Mouse (Mus musculus): Measurements from ENCODE around the gene Nanos1. TPM values are rescaled to one million over a fixed set of nuclear protein-coding genes. Genes with fewer than 3 reads are reported as not detected.

The Nanos1 gene
- 1.1 TPM in 2 replicates for polyA plus RNA-seq (2015; fragmentation: Nextera tagmentation; extraction: Ambion mirVana)

DNA sequence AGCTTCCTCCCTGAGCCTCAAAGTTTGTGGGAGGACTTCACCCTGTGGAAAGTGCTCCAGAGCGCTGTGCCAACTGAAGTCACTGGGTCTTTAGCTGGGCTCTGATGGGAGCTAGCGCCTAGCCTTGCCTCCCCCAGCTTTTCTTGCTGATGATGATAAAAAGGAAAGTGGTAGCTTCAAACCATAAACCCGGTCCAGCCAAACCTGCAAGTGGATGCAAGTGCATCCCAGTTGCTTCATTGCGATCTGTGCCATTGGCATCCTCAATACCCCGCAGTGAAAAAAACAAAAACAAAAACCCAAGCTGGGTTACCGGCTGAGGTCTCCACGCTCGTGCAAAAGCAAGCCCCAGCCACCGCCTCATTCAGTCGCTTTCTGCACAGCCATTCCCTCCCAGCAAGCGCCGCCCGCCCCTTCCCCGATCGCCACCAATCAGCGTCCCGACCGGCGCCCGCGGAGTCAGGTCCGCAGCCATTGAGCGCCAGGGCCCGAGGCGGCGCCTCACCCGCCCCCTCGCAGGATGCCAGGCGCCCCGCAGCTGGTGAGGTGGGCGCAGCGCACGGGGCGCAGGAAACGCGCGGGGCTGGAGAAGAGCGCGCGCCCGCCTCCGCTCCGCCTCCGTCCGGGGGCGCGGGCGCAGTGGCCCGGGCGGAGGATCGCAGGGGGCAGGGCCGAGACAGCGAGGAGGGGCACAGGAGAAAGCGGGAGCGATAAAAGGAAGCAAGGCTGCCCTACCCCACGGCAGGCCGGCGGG is at the start of gene Nanos1:
TSS of gene Nanos1 (plus strand) at position 550 of the 754 bp plus-strand sequence.
- under 1% methylated on average over 43 of the region's 58 CpGs for WGBS
- peak within 1 kb of the TSS; percentile 71 for H3K9ac ChIP-seq (ENCODE audit: low read length)
- no peaks in the 10 kb centered on the region for H3K9me3 ChIP-seq (ENCODE audit: control insufficient read depth, low read length)
- ATAC-seq (ENCODE audit: low read depth), result peak; percentile 95
- peak within 1 kb of the TSS; percentile 100 for H3K4me2 ChIP-seq (ENCODE audit: low read depth, low read length)
- no peaks in the 10 kb centered on the region; the same call in 1 of the 2 replicates for H3K36me3 ChIP-seq (ENCODE audit: control insufficient read depth, insufficient read depth, low read length)
- peaks cover 11% of the 10 kb centered on the region for H3K4me1 ChIP-seq (replicated peaks; ENCODE audit: control insufficient read depth, insufficient read depth, low read length)
- no peaks in the 10 kb centered on the region for H3K27me3 ChIP-seq (ENCODE audit: control insufficient read depth, insufficient read depth, low read depth, low read length)
- H3K4me3 ChIP-seq (ENCODE audit: low read length), result peak within 1 kb of the TSS; percentile 79
- peak within 1 kb of the TSS; percentile 52 for H3K27ac ChIP-seq (ENCODE audit: low read length)

DNA sequence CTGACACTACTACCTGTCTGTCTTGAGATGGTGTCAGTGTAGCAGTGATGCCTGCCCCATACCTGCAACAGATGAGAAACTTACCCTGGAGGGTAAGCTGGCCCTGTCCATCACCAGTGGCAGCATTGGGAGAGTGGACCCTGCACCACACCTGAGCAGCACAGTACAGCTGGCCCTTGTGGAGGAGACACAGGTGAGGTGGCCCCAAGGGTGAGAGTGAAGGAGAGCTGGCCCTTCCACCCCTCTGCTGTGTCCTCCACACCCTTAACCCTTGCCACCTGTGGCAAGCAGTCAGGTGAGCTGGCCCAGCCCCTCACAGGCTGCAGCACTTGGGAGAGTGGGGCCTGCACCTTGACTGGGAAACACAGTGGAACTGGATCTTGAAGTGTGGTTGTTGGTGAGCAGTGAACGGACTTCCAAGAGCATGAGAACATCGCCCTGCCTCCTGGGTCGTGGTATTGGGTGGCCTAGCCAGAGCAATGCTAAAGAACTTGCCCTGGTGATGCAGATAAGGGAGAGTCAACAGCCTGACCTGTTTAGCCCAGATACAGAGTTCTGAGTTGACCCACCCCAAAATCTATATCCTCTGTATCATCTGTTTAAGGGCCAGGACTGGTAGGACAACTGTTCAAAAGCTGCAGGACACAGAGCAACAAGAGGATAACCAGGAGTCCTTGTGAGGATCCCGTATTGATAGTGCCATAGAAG is 46.4 kb upstream of the Nanos1 start:
- Histone ChIP-seq H3K4me2 (ENCODE audit: low read depth, low read length) (no peak overlapping the region), H3K27ac (ENCODE audit: low read length) (no peak overlapping the region), H3K9ac (ENCODE audit: low read length) (no peak overlapping the region), H3K9me3 (ENCODE audit: control insufficient read depth, low read length) (no peaks in the 10 kb centered on the region), H3K4me3 (ENCODE audit: low read length) (no peak overlapping the region), H3K36me3 (ENCODE audit: control insufficient read depth, insufficient read depth, low read length) (no peaks in the 10 kb centered on the region), H3K4me1 (replicated peaks; ENCODE audit: control insufficient read depth, insufficient read depth, low read length) (no peaks in the 10 kb centered on the region), H3K27me3 (ENCODE audit: control insufficient read depth, insufficient read depth, low read depth, low read length) (no peaks in the 10 kb centered on the region)
- ATAC-seq (ENCODE audit: low read depth), result no peak
- WGBS, result 82% methylated on average over 4 of the region's 4 CpGs

DNA sequence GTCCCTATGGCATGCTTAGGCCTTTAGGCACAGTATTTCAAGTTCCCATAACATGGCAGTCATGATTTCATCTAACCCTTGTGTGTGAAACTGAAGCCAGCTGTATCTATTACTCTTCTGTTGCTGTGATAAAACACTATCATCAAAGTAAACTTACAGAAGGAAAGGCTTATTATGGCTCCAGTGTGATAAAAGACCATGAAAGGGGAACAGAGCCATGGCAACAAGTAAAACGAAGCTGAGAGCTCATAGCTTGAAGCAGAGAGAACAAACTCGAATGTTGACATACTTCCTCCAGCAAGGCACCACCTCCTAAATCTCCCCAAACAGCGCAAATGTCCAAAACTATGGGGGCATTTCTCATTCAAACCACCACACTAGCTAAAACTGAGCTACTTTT is 45.6 kb upstream of the Nanos1 start:
- no peak overlapping the region for H3K4me3 ChIP-seq (ENCODE audit: low read length)
- no peaks in the 10 kb centered on the region for H3K4me1 ChIP-seq (replicated peaks; ENCODE audit: control insufficient read depth, insufficient read depth, low read length)
- ATAC-seq (ENCODE audit: low read depth), result no peak
- no peaks in the 10 kb centered on the region for H3K27me3 ChIP-seq (ENCODE audit: control insufficient read depth, insufficient read depth, low read depth, low read length)
- H3K9me3 ChIP-seq (ENCODE audit: control insufficient read depth, low read length), result no peaks in the 10 kb centered on the region
- H3K4me2 ChIP-seq (ENCODE audit: low read depth, low read length), result no peak overlapping the region
- no peaks in the 10 kb centered on the region for H3K36me3 ChIP-seq (ENCODE audit: control insufficient read depth, insufficient read depth, low read length)
- no peak overlapping the region for H3K9ac ChIP-seq (ENCODE audit: low read length)
- H3K27ac ChIP-seq (ENCODE audit: low read length), result no peak overlapping the region
- 24% methylated on average over 3 of the region's 3 CpGs for WGBS

DNA sequence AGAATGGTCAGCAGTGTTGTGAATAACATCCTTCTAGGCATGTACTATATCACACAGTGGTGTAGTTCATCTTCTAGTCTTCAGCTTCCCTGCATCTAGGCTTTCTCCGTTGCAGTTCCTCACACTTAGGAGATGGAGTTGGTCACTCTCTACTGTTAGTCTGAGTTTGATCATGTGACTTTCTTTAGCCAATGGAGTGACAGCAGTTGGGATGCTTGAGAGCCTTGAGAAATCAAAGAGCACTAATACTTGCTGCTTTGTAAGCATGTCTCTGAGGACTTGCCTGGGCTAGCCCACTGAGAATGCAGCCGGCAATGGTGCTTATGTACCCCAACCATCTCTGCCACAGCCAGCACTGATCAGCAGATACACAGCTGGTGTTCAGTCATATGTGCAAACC is 43.2 kb upstream of the Nanos1 start:
- no peak overlapping the region for H3K4me3 ChIP-seq (ENCODE audit: low read length)
- no peaks in the 10 kb centered on the region for H3K27me3 ChIP-seq (ENCODE audit: control insufficient read depth, insufficient read depth, low read depth, low read length)
- H3K4me2 ChIP-seq (ENCODE audit: low read depth, low read length), result no peak overlapping the region
- H3K27ac ChIP-seq (ENCODE audit: low read length), result no peak overlapping the region
- no peaks in the 10 kb centered on the region for H3K4me1 ChIP-seq (replicated peaks; ENCODE audit: control insufficient read depth, insufficient read depth, low read length)
- H3K9ac ChIP-seq (ENCODE audit: low read length), result no peak overlapping the region
- ATAC-seq (ENCODE audit: low read depth), result no peak
- no peaks in the 10 kb centered on the region for H3K36me3 ChIP-seq (ENCODE audit: control insufficient read depth, insufficient read depth, low read length)
- no peaks in the 10 kb centered on the region for H3K9me3 ChIP-seq (ENCODE audit: control insufficient read depth, low read length)
- WGBS, result 74% methylated on average over 2 of the region's 2 CpGs

DNA sequence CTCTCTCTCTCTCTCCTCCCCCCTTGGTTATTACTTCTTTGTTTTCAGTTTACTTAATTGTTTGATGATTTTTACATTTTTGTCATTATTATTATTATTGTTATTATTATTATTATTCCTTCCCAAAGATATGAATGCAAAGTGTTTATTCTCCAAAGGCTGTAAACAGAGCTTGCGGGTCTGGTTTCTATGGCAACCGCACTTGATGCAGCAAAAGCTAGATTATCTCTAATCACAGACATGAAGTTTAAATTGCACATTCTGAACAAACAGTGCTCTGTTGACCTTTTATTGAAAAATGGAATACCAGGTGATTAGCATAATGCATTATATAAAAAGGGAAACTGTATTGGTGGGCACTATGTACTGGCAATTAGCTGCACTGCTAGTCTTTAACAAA is 39.4 kb upstream of the Nanos1 start:
- no peak overlapping the region for H3K9ac ChIP-seq (ENCODE audit: low read length)
- ATAC-seq (ENCODE audit: low read depth), result no peak
- H3K27me3 ChIP-seq (ENCODE audit: control insufficient read depth, insufficient read depth, low read depth, low read length), result no peaks in the 10 kb centered on the region
- H3K4me3 ChIP-seq (ENCODE audit: low read length), result no peak overlapping the region
- no peak overlapping the region for H3K4me2 ChIP-seq (ENCODE audit: low read depth, low read length)
- H3K9me3 ChIP-seq (ENCODE audit: control insufficient read depth, low read length), result no peaks in the 10 kb centered on the region
- H3K36me3 ChIP-seq (ENCODE audit: control insufficient read depth, insufficient read depth, low read length), result no peaks in the 10 kb centered on the region
- 90% methylated on average over 2 of the region's 2 CpGs for WGBS
- H3K4me1 ChIP-seq (replicated peaks; ENCODE audit: control insufficient read depth, insufficient read depth, low read length), result no peaks in the 10 kb centered on the region
- H3K27ac ChIP-seq (ENCODE audit: low read length), result no peak overlapping the region

DNA sequence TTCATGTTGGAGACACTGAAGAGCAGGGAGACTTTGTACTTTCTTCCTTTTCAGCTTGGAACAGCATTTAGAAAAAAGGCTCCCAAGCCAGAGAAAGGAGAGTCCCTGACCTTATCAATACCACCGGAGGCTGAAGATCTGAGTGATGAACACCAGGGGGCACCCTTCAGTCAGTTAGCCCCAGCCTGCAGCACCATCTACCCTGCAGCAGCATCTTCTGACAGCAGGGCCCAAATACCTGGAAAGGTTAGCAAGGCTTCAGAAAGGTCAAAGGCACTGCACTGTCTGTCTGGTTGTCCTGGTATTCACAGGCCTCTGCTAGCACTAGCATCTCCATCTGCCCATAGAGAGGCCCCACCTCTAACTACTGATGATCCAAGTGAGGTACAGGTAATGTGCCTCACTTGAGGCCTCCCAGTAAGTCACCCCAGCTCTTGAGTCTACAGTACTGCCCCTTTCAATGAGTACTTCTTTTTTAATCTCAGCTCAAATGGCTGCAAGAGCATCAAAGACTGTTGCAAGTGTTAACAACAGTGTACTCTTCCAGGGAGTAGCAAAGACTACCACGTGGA is 25.4 kb upstream of the Nanos1 start:
- Histone ChIP-seq H3K4me1 (replicated peaks; ENCODE audit: control insufficient read depth, insufficient read depth, low read length) (no peaks in the 10 kb centered on the region), H3K9ac (ENCODE audit: low read length) (no peak overlapping the region), H3K9me3 (ENCODE audit: control insufficient read depth, low read length) (no peaks in the 10 kb centered on the region), H3K4me2 (ENCODE audit: low read depth, low read length) (no peak overlapping the region), H3K36me3 (ENCODE audit: control insufficient read depth, insufficient read depth, low read length) (no peaks in the 10 kb centered on the region), H3K27ac (ENCODE audit: low read length) (no peak overlapping the region), H3K27me3 (ENCODE audit: control insufficient read depth, insufficient read depth, low read depth, low read length) (no peaks in the 10 kb centered on the region), H3K4me3 (ENCODE audit: low read length) (no peak overlapping the region)
- ATAC-seq (ENCODE audit: low read depth), result no peak
- 39% methylated on average over 2 of the region's 2 CpGs for WGBS

DNA sequence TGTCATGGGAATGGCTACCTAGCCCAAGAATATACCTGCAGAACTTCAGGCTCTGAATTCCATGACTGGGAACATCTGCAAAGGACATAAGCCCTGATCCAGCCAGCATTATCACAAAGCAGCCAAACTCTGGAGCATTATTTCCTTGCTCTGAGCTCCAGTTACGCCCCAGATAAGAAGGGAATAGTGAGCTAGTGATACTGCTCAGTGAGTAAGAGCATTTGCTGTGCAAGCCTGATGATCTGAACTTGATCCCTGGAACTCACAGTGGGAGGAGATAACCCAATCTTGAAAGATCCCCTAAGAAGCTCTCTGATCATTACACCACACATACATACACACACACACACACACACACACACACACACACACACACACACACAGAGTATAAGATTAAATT is 24.5 kb upstream of the Nanos1 start:
- H3K36me3 ChIP-seq (ENCODE audit: control insufficient read depth, insufficient read depth, low read length), result no peaks in the 10 kb centered on the region
- no peak overlapping the region for H3K27ac ChIP-seq (ENCODE audit: low read length)
- no peaks in the 10 kb centered on the region for H3K9me3 ChIP-seq (ENCODE audit: control insufficient read depth, low read length)
- no peak for ATAC-seq (ENCODE audit: low read depth)
- WGBS, result 58% methylated on average over 1 of the region's 1 CpGs
- no peak overlapping the region for H3K4me2 ChIP-seq (ENCODE audit: low read depth, low read length)
- H3K9ac ChIP-seq (ENCODE audit: low read length), result no peak overlapping the region
- H3K4me1 ChIP-seq (replicated peaks; ENCODE audit: control insufficient read depth, insufficient read depth, low read length), result no peaks in the 10 kb centered on the region
- H3K27me3 ChIP-seq (ENCODE audit: control insufficient read depth, insufficient read depth, low read depth, low read length), result no peaks in the 10 kb centered on the region
- H3K4me3 ChIP-seq (ENCODE audit: low read length), result no peak overlapping the region

DNA sequence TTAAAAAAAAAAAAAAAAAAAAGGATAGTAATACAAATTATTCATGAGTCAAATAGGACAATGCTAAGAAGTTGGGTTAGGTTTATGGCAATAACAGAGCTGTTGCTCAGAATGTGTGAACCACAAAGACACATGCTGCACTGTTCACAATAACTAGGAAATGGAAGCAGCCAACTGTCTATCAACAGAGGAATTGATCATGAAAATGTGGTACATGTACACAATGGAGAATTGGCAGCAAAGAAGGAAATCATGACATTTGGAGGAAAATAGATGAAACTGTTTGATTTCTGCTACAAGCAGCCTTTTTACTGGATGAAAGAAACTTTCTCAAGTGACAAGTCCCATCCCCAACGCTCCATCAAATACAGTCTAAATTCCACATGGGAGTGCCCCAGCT is 23.8 kb upstream of the Nanos1 start:
- WGBS, result 63% methylated on average over 1 of the region's 1 CpGs
- Histone ChIP-seq H3K9me3 (ENCODE audit: control insufficient read depth, low read length) (no peaks in the 10 kb centered on the region), H3K9ac (ENCODE audit: low read length) (no peak overlapping the region), H3K36me3 (ENCODE audit: control insufficient read depth, insufficient read depth, low read length) (no peaks in the 10 kb centered on the region), H3K4me1 (replicated peaks; ENCODE audit: control insufficient read depth, insufficient read depth, low read length) (no peaks in the 10 kb centered on the region), H3K27me3 (ENCODE audit: control insufficient read depth, insufficient read depth, low read depth, low read length) (no peaks in the 10 kb centered on the region), H3K4me3 (ENCODE audit: low read length) (no peak overlapping the region), H3K27ac (ENCODE audit: low read length) (no peak overlapping the region), H3K4me2 (ENCODE audit: low read depth, low read length) (no peak overlapping the region)
- no peak for ATAC-seq (ENCODE audit: low read depth)

DNA sequence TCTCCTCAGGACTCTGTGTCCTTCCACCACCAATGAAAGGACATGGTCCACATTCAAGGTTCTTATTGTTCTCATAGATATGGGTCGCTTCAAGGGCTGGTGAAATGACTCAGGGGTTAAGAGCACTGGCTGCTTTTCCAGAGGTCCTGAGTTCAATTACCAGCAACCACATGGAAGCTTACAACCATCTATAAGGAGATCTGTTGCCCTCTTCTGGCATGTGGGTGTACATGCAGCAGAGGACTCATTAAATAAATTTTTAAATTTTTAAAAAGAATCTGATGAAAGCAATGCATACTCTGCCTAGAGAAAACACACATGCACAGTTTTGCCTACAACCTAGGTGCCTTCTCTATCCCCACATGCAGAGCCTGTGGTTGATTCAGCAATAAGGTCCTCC is 15.2 kb upstream of the Nanos1 start:
- H3K9ac ChIP-seq (ENCODE audit: low read length), result no peak overlapping the region
- no peaks in the 10 kb centered on the region for H3K27me3 ChIP-seq (ENCODE audit: control insufficient read depth, insufficient read depth, low read depth, low read length)
- ATAC-seq (ENCODE audit: low read depth), result no peak
- H3K36me3 ChIP-seq (ENCODE audit: control insufficient read depth, insufficient read depth, low read length), result no peaks in the 10 kb centered on the region
- no peaks in the 10 kb centered on the region for H3K4me1 ChIP-seq (replicated peaks; ENCODE audit: control insufficient read depth, insufficient read depth, low read length)
- no peaks in the 10 kb centered on the region for H3K9me3 ChIP-seq (ENCODE audit: control insufficient read depth, low read length)
- no peak overlapping the region for H3K4me2 ChIP-seq (ENCODE audit: low read depth, low read length)
- H3K4me3 ChIP-seq (ENCODE audit: low read length), result no peak overlapping the region
- no peak overlapping the region for H3K27ac ChIP-seq (ENCODE audit: low read length)
- WGBS, result 59% methylated on average over 1 of the region's 1 CpGs

All from lung, embryonic 16.5 days (tissue).